25 mouse cellular contexts compared by ENCODE assay signal in the genomic region with DNA sequence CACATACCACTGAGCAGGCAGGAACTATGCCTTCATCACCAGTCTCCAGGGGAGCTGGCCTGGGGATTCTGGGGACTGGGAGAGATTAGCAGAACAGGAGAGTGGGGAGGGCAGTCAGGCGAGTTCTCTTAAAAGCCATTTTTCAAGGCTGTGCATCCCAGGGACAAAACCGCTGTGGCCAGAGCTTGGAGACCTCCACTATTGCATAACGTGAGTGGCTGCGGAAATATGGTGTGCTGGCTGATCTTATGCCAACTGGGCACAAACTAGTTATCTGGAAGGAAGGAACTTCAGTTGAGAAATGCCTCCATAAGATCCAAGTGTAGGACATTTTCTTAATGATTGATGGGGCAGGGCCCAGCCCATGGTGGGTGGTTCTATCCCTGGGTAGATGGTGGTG. TPM values are rescaled to one million over a fixed set of nuclear protein-coding genes. Genes with fewer than 3 reads are reported as not detected.
"Had no signal": no experiment of that assay in that cellular context is flagged by ENCODE, and none has a peak within 500 bp of the region (broad histone marks: within the 10 kb centered on the region; RNA-seq: fewer than 3 reads in every experiment).

No protein-coding gene starts in this region.

- H3K4me1 ChIP-seq: intestine, embryonic 15.5 days; limb, embryonic 15.5 days; liver, embryonic 12.5 days had no signal

- DNase-seq: gastrocnemius, postnatal 14 days; gastrocnemius, postnatal 36 days; heart, adult 18-20 months; heart, postnatal 10 days; heart, postnatal 4 days; kidney, adult 18-20 months; kidney, adult 8-10 months; kidney, postnatal 10 days; kidney, postnatal 25 days; kidney, postnatal 4 days; left cerebral cortex, postnatal 4 days had no signal

- H3K27ac ChIP-seq: heart, embryonic 10.5 days; hindbrain, embryonic 10.5 days; hindbrain, embryonic 12.5 days; hindbrain, embryonic 14.5 days; intestine, embryonic 15.5 days; layer of hippocampus, adult 2 months; limb, embryonic 13.5 days; limb, embryonic 15.5 days; liver, embryonic 12.5 days had no signal

- H3K4me3 ChIP-seq: heart, embryonic 10.5 days; heart, embryonic 12.5 days; hindbrain, embryonic 10.5 days; hindbrain, embryonic 12.5 days; intestine, embryonic 15.5 days; layer of hippocampus, adult 2 months; limb, embryonic 13.5 days; limb, embryonic 15.5 days; liver, embryonic 12.5 days had no signal

- H3K27me3 ChIP-seq: hindbrain, embryonic 12.5 days; intestine, embryonic 15.5 days; limb, embryonic 13.5 days; limb, embryonic 15.5 days had no signal

- ATAC-seq: hindbrain, embryonic 16.5 days; inflammation-experienced regulatory T-cells, adult 6 months; intestine, embryonic 15.5 days; intestine, postnatal 0 days; liver, embryonic 12.5 days had no signal

RNA-seq across cellular contexts. Expression of gene Cdh23, which starts 42.6 kb away (rescaled TPM):
- total RNA-seq: liver, adult 2 months had no signal
- polyA plus RNA-seq: liver, adult 2 months had no signal
